Mouse (Mus musculus) midbrain, postnatal 0 days (tissue): ENCODE measurements around the gene Adh7. TPM values are rescaled to one million over a fixed set of nuclear protein-coding genes. Genes with fewer than 3 reads are reported as not detected.

Experiments
- ATAC-seq: fragments of 200-750 bp; cut with Nextera tagmentation; 2 replicates; pipeline ENCODE4 v1.8.0; 2017; ENCODE audit warnings: moderate number of reproducible peaks, mild to moderate bottlenecking, moderate TSS enrichment, moderate library complexity; ENCODE audit not compliant: low FRiP score
- DNase-seq: peaks from one replicate; pipeline ENCODE4 v3.0.0-alpha.2; 2015; ENCODE audit warnings: low spot score
- H3K27ac ChIP-seq: fragments of 300-500 bp; sonication (generic); 2 replicates; pipeline ENCODE4 v1.5.1; 2014; ENCODE audit warnings: low read depth, mild to moderate bottlenecking, low read length, mixed read lengths
- H3K27me3 ChIP-seq: fragments of 300-500 bp; sonication (generic); 2 replicates; pipeline ENCODE4 v1.6.1; 2014; ENCODE audit warnings: low read length, control low read depth, mixed read lengths; ENCODE audit not compliant: insufficient read depth
- H3K36me3 ChIP-seq: fragments of 300-500 bp; sonication (generic); 2 replicates; pipeline ENCODE4 v1.6.1; 2014; ENCODE audit warnings: low read length, control low read depth, mixed read lengths; ENCODE audit not compliant: insufficient read depth
- H3K4me1 ChIP-seq: fragments of 300-500 bp; sonication (generic); 2 replicates; pipeline ENCODE4 v1.6.1; 2014; ENCODE audit warnings: mild to moderate bottlenecking, control low read depth, antibody characterized with exemption, low read length, mixed read lengths; ENCODE audit not compliant: insufficient read depth
- H3K4me2 ChIP-seq: fragments of 300-500 bp; sonication (generic); 2 replicates; pipeline ENCODE4 v1.6.1; 2014; ENCODE audit warnings: low read depth, mild to moderate bottlenecking, low read length, mixed read lengths; ENCODE audit not compliant: poor library complexity, severe bottlenecking
- H3K4me3 ChIP-seq: fragments of 300-500 bp; sonication (generic); 2 replicates; pipeline ENCODE4 v1.5.1; 2014; ENCODE audit warnings: low read depth, mild to moderate bottlenecking, low read length, moderate library complexity
- H3K9ac ChIP-seq: fragments of 300-500 bp; sonication (generic); replicated peaks from 2 replicates; pipeline ENCODE4 v1.6.1; 2014; ENCODE audit warnings: mild to moderate bottlenecking, low read length, moderate library complexity, mixed read lengths; ENCODE audit not compliant: poor library complexity, severe bottlenecking
- H3K9me3 ChIP-seq: fragments of 300-500 bp; sonication (generic); 2 replicates; pipeline ENCODE4 v1.6.1; 2016; ENCODE audit warnings: low read length, control low read depth
- CTCF ChIP-seq: IDR thresholded peaks from 2 replicates; pipeline ENCODE4 v1.5.1; 2016; ENCODE audit warnings: antibody characterized with exemption, mild to moderate bottlenecking
- WGBS: fragments of 180-500 bp; shearing (Covaris S2); extraction: QIAGEN DNeasy Blood & Tissue Kit; methylation state at CpG from one replicate; pipeline ENCODE4 v1.1.7; 2014; 5-methylcytosine and 5-hydroxymethylcytosine counted together
- polyA plus RNA-seq: library from polyadenylated mRNA; unstranded; fragments of >200 nt; fragmentation: Nextera tagmentation; extraction: Ambion mirVana; gene quantifications from 2 replicates; pipeline ENCODE4 v1.2.1, GENCODE M21; 2015
- total RNA-seq: library from RNA; depleted of rRNA; stranded (reverse); fragments of >200 nt; gene quantifications from 2 replicates; pipeline ENCODE4 v1.2.3, GENCODE M21; 2014

Adh7 gene
- total and polyA plus RNA-seq, 2 experiments from 2014 or later, result 0.99 to 2.0 TPM

- no peak for TF ChIP-seq CTCF
- Histone ChIP-seq H3K36me3 (no peaks in the 10 kb centered on the region), H3K27me3 (no peaks in the 10 kb centered on the region), H3K27ac (no peak overlapping the region), H3K4me1 (no peaks in the 10 kb centered on the region), H3K9ac (no peak overlapping the region), H3K4me2 (no peak overlapping the region), H3K9me3 (no peaks in the 10 kb centered on the region), H3K4me3 (no peak overlapping the region)
- DNase-seq (peak; percentile 50), ATAC-seq (no peak)
- 80% methylated on average over 26 of the region's 26 CpGs for WGBS
Measured at GRCm38 (mm10) chr3:138185995-138186930, 31.3 kb upstream of the Adh7 start.

GRCm38 (mm10) chr3:138192260-138192659, 25.3 kb upstream of the Adh7 start:
- WGBS, result 88% methylated on average over 7 of the region's 7 CpGs
- DNase-seq, result no peak
- TF ChIP-seq CTCF, result no peak
- no peak overlapping the region for H3K9ac ChIP-seq
- H3K4me2 ChIP-seq, result no peak overlapping the region
- H3K36me3 ChIP-seq, result no peaks in the 10 kb centered on the region
- no peaks in the 10 kb centered on the region for H3K9me3 ChIP-seq
- H3K27me3 ChIP-seq, result no peaks in the 10 kb centered on the region
- H3K4me1 ChIP-seq, result no peaks in the 10 kb centered on the region
- no peak for ATAC-seq
- no peak overlapping the region for H3K27ac ChIP-seq
- H3K4me3 ChIP-seq, result no peak overlapping the region

DNA sequence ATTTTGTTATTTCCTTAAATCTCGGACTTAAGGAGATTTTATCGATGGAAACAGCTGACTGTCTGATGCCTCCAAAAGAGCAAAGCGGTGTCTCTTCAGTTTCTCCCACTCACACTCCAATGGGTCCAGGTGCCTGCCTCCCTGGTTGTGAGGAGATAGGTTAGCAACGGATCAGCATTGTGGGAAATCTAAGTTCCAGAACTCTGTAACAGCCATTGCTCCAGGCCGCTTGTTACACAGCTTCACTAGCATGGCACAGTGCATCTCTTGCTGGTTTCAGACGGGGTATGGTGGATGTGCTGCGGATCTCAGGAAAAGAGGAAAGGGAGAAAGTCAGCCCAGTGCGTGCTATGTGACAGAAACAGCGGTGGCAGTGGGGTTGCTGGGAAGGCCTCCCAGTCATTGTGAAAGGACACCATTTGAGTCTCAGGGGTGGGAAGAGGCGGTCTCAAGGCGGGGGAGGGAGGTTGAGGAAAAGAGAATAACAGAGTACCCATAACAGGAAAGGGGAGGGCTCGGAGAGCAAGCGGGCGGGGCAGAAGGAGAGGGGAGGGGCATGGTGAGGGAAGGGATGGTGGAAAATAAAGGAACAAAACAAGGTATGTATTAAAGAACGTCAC, 23.8 kb upstream of the Adh7 start, which contains the start of gene 4930579F01Rik:
TSS of gene 4930579F01Rik (minus strand) at position 143 of the 620 bp plus-strand sequence.
- Histone ChIP-seq H3K27me3 (no peaks in the 10 kb centered on the region), H3K36me3 (no peaks in the 10 kb centered on the region), H3K4me2 (no peak within 1 kb of the TSS), H3K4me1 (no peaks in the 10 kb centered on the region), H3K27ac (no peak within 1 kb of the TSS), H3K4me3 (no peak within 1 kb of the TSS), H3K9ac (no peak within 1 kb of the TSS), H3K9me3 (no peaks in the 10 kb centered on the region)
- DNase-seq (no peak), ATAC-seq (no peak)
- no peak for TF ChIP-seq CTCF
- 82% methylated on average over 15 of the region's 15 CpGs for WGBS

DNA sequence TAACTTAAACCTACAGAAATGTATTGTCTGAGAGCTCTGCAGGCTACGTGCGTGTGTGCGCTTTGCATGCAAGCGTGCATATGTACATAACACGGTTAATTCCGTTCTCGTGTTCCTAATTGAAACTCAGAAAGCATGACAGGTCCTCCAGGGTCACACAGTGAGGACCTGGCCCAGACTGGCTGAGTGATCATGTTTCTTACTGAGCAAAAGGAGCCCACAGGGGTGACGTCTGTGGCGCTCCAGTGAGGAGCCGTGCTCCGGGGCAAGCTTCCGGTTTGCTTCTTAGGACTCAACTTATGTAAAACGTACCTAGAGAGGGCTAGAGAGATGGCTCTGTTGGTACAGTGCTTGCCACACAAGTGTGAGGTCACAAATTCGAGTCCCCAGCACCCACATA, 20.5 kb upstream of the Adh7 start:
- Histone ChIP-seq H3K36me3 (no peaks in the 10 kb centered on the region), H3K4me1 (no peaks in the 10 kb centered on the region), H3K9ac (no peak overlapping the region), H3K27me3 (no peaks in the 10 kb centered on the region), H3K4me3 (no peak overlapping the region), H3K4me2 (no peak overlapping the region), H3K27ac (no peak overlapping the region), H3K9me3 (no peaks in the 10 kb centered on the region)
- TF ChIP-seq CTCF, result no peak
- DNase-seq (no peak), ATAC-seq (no peak)
- WGBS, result 85% methylated on average over 14 of the region's 14 CpGs

GRCm38 (mm10) chr3:138197556-138197955, 20.0 kb upstream of the Adh7 start:
- no peak overlapping the region for H3K4me2 ChIP-seq
- WGBS, result 61% methylated on average over 9 of the region's 9 CpGs
- ATAC-seq, result 0 out of 2 replicates have a peak, but pooled peaks have one; percentile 17
- H3K9ac ChIP-seq, result 0 out of 2 replicates have a peak overlapping the region, but pooled peaks have one; percentile 24
- no peak overlapping the region for H3K27ac ChIP-seq
- H3K4me3 ChIP-seq, result no peak overlapping the region
- H3K9me3 ChIP-seq, result no peaks in the 10 kb centered on the region
- H3K4me1 ChIP-seq, result no peaks in the 10 kb centered on the region
- no peaks in the 10 kb centered on the region for H3K36me3 ChIP-seq
- no peaks in the 10 kb centered on the region for H3K27me3 ChIP-seq
- TF ChIP-seq CTCF, result no peak
- no peak for DNase-seq
